Mouse (Mus musculus): ENCODE results near the gene 1700025G04Rik.

DNA sequence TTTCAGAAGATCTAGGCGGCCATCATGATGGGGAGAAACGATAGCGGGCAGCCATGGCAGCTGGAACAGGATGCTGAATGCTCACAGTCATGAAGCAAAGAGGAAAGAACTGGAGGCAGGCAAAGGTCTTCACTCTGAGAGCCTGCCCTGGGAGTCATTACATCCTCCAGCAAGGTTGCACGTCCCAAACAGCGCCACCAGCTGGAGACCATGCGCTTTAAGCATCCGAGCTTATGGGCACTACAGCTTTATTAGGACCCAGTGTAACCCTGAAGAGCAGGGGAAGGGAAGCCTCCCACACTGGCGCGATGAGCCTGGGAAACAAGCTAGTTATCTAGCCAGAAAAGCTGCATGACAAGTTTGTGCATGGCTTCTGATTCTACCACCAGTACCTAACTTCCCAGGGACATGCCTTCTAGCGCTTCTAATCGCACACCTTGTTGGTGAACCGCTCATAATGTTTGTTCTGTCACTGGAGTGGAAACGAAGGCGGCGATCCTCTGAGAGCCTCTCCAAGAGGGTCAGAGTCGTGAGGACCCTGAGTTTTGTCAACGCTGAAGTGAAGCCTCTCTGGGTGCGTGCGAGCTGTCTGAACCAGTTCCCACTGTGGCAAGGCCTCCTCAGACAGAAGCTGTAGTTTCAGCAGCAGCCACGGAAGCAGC is 228.5 kb downstream of the 1700025G04Rik start:
- TF ChIP-seq CTCF (IDR thresholded peaks at IDR 0.05; ENCODE audit: extremely low read depth, insufficient read depth, low read length) (no peak), POLR2A (IDR thresholded peaks at IDR 0.05; ENCODE audit: extremely low read depth, insufficient read depth, low read length) (no peak)

Measured in cortical plate, adult 2 months (tissue).